Mouse (Mus musculus) hindbrain, embryonic 14.5 days (tissue): ENCODE data around the gene Acsl5. TPM values are rescaled to one million over a fixed set of nuclear protein-coding genes. Genes with fewer than 3 reads are reported as not detected.

Source experiments
- ATAC-seq: fragments of 200-750 bp; cut with Nextera tagmentation; 2 replicates; pipeline ENCODE4 v1.8.0; 2017; ENCODE audit warnings: moderate number of reproducible peaks, mild to moderate bottlenecking, moderate TSS enrichment, moderate library complexity; ENCODE audit not compliant: low FRiP score
- DNase-seq: peaks from one replicate; pipeline ENCODE4 v3.0.0-alpha.2; 2015; ENCODE audit warnings: low spot score
- H3K27ac ChIP-seq: fragments of 300-500 bp; sonication (generic); 2 replicates; pipeline ENCODE4 v1.5.1; 2014; ENCODE audit warnings: mild to moderate bottlenecking, moderate library complexity
- H3K27me3 ChIP-seq: fragments of 300-500 bp; sonication (generic); 2 replicates; pipeline ENCODE4 v1.6.1; 2014; ENCODE audit warnings: mild to moderate bottlenecking, low read length, mixed read lengths; ENCODE audit not compliant: control insufficient read depth, insufficient read depth
- H3K36me3 ChIP-seq: fragments of 300-500 bp; sonication (generic); replicated peaks from 2 replicates; pipeline ENCODE4 v1.6.1; 2014; ENCODE audit not compliant: control insufficient read depth, insufficient read depth
- H3K4me1 ChIP-seq: fragments of 300-500 bp; sonication (generic); replicated peaks from 2 replicates; pipeline ENCODE4 v1.6.1; 2014; ENCODE audit warnings: antibody characterized with exemption, low read length, mixed read lengths; ENCODE audit not compliant: control insufficient read depth, insufficient read depth
- H3K4me2 ChIP-seq: fragments of 300-500 bp; sonication (generic); replicated peaks from 2 replicates; pipeline ENCODE4 v1.6.1; 2014; ENCODE audit warnings: mild to moderate bottlenecking, moderate library complexity
- H3K4me3 ChIP-seq: fragments of 300-500 bp; sonication (generic); replicated peaks from 2 replicates; pipeline ENCODE4 v1.5.1; 2014; ENCODE audit warnings: mild to moderate bottlenecking, low read length
- H3K9ac ChIP-seq: fragments of 300-500 bp; sonication (generic); 2 replicates; pipeline ENCODE4 v1.6.1; 2014
- H3K9me3 ChIP-seq: fragments of 300-500 bp; sonication (generic); 2 replicates; pipeline ENCODE4 v1.6.1; 2016; ENCODE audit warnings: low read length; ENCODE audit not compliant: control insufficient read depth
- WGBS: fragments of 180-500 bp; shearing (Covaris S2); extraction: QIAGEN DNeasy Blood & Tissue Kit; methylation state at CpG from one replicate; pipeline ENCODE4 v1.1.7; 2014; 5-methylcytosine and 5-hydroxymethylcytosine counted together
- polyA plus RNA-seq: library from polyadenylated mRNA; unstranded; fragments of >200 nt; fragmentation: Nextera tagmentation; extraction: Ambion mirVana; gene quantifications from 2 replicates; pipeline ENCODE4 v1.2.1, GENCODE M21; 2014

Gene Acsl5
- polyA plus RNA-seq, 1 experiment from 2014 or later: 17.3 TPM

DNA sequence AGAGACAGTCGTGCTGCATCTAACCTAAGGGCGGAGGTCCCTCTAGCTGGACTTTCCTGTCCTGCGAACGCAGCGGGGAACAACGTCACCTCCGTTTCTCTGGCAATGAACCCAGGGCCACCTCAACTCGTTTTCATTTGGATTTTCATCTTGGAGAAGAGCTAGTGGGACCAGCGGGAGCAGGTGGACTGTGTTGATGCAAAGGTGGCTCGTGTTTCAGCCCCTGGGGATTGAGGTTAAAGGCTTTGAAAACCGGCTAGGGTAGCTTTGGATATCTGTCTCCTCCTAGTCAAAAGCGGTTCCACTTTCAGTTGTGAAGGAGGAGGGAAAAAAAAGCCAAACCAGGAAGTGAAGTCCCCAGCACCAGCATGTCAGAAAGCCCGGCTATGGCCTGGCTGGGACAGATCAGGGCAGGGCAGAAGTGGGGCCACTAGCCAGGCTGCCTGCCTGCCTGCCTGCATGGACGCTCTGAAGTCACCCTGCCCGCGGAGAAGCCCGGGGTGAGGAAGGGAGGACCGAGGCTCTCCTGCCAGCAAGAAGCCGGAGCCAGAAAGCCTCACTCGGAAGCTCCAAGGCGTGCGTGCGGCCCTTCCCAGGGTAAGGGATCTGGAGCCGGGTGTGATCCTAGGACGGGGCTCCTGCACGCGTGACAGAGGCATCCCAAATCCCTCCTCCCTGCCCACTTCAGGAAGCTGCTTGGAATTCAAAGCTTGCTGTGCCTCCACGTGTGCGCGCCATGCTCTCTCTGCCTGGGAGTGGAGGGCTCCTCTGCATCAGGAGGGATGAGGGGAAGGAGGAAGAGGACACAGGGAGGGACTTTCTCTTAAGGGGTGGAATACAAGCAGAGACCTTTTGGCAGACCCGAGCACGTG is 2.1 kb downstream of the Acsl5 start:
- WGBS: under 1% methylated on average over 32 of the region's 32 CpGs
- peak overlapping the region; percentile 87 for H3K4me2 ChIP-seq
- peaks cover 11% of the 10 kb centered on the region for H3K4me1 ChIP-seq
- no peaks in the 10 kb centered on the region for H3K36me3 ChIP-seq
- H3K27ac ChIP-seq: peak overlapping the region; percentile 44; the same call in 1 of the 2 replicates
- peak; percentile 62; the same call in 1 of the 2 replicates for ATAC-seq
- no peaks in the 10 kb centered on the region for H3K27me3 ChIP-seq
- H3K4me3 ChIP-seq: peak overlapping the region; percentile 48
- peak overlapping the region; percentile 70 for H3K9ac ChIP-seq
- DNase-seq: peak; percentile 45
- H3K9me3 ChIP-seq: no peaks in the 10 kb centered on the region

DNA sequence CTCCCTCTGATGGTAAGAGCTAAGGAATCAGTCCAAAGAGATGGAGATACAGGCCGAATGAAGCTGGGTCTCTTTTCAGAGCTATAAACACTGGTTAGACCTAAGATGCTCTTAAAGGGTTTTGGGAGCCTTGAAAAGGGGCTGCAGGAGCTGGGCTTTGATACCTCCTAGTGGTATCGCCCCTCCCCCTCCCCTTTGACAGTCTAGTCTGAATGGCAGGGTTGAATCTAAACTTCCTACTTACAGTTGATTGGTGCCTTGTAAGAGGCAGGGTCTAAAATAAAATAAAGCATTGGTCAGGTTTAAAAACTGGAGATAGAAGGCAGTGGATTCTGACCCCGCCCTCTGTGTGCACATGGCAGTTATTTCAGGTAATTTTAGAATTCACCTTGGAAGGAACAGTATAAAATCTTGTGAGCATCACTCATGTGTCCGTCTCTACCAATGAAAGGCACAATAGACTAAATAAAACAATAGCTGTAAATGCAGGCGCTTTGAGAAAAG is 2.8 kb downstream of the Acsl5 start:
- peak overlapping the region; percentile 70 for H3K9ac ChIP-seq
- WGBS: 11% methylated on average over 5 of the region's 5 CpGs
- peaks cover 11% of the 10 kb centered on the region for H3K4me1 ChIP-seq
- H3K36me3 ChIP-seq: no peaks in the 10 kb centered on the region
- H3K4me2 ChIP-seq: peak overlapping the region; percentile 87
- DNase-seq: peak; percentile 42
- peak overlapping the region; percentile 48 for H3K4me3 ChIP-seq
- H3K27me3 ChIP-seq: no peaks in the 10 kb centered on the region
- no peaks in the 10 kb centered on the region for H3K9me3 ChIP-seq
- ATAC-seq: peak; percentile 69; the same call in 1 of the 2 replicates
- peak overlapping the region; percentile 44; the same call in 1 of the 2 replicates for H3K27ac ChIP-seq

DNA sequence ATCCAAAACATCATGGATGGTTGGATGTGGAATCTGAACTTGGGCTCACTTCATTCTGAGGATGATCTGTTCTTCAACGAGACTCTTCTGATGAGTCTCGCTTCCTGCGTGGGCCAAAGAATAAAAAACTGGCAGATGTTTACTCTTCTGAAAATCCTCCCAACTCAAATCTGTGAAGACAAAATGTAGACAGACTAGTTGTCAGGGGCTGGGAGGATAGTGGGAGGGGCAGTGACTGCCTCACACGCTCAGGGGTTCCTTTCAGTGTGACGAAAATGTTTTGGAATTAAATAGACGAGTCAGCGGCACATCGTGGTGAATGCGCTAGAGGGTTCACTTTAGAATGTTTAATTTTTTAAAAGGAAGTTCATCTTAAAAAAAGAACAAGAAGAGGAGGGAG is 4.4 kb downstream of the Acsl5 start:
- peaks cover 11% of the 10 kb centered on the region for H3K4me1 ChIP-seq
- no peaks in the 10 kb centered on the region for H3K9me3 ChIP-seq
- DNase-seq (no peak), ATAC-seq (no peak)
- 79% methylated on average over 9 of the region's 9 CpGs for WGBS
- no peak overlapping the region for H3K4me3 ChIP-seq
- H3K36me3 ChIP-seq: no peaks in the 10 kb centered on the region
- no peaks in the 10 kb centered on the region for H3K27me3 ChIP-seq
- H3K27ac ChIP-seq: no peak overlapping the region
- H3K4me2 ChIP-seq: no peak overlapping the region
- H3K9ac ChIP-seq: no peak overlapping the region

DNA sequence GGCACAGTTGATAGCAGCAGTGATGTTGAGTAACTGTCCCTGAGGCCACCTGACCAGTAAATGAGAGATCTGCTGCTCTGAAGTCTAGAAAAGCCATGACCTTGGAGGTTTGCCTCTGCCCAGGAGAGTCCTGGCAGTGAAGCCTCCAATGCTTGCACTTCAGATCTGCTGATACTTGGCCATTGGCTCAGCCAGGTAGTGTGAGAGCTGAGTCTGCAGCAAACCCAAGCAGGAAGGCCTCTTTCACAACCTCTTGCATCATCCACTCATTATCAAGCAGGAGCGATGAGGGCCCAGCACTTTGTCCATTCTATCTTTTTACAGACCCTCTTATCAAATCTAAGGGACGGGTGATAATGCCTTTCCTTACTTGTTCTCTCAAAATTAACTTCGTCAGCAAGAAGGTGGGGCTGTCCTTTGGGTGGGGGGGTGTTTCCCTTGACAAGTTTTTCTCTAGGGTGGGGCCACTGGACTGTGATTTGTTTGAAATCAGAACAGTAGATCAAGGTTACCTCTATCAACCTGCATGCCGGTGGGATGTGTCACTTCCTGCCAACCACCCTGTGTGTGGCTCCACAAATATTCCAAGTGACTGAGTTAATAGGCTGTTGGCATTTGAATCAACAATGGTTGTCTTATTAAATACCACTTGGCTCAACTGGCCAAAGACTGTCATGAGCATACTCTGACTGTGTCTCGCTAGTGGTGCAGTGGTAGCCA is 6.1 kb downstream of the Acsl5 start:
- no peak overlapping the region for H3K27ac ChIP-seq
- no peak overlapping the region for H3K4me3 ChIP-seq
- DNase-seq (no peak), ATAC-seq (no peak)
- WGBS: 95% methylated on average over 5 of the region's 5 CpGs
- no peaks in the 10 kb centered on the region for H3K27me3 ChIP-seq
- H3K9me3 ChIP-seq: no peaks in the 10 kb centered on the region
- peaks cover 11% of the 10 kb centered on the region for H3K4me1 ChIP-seq
- H3K36me3 ChIP-seq: no peaks in the 10 kb centered on the region
- H3K4me2 ChIP-seq: no peak overlapping the region
- no peak overlapping the region for H3K9ac ChIP-seq

DNA sequence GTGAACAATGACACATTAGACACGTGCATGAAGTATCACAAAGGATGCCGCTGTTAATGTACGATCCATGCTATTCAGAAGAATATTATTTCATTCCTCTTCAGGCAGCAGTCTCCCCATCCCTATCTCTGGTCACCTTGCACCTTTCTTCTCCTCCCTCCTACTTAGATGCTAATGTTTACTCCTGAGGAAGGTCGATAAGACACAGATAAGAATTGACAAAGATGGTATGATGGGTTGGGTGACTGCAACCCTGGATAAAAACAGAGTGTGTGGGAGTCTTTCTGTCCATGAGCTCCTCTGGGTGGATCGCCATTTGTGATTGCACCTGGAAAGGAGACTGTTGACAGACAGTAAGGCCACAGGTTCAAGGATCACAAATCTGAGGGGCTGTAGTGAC is 6.8 kb downstream of the Acsl5 start:
- ATAC-seq (no peak), DNase-seq (no peak)
- H3K9me3 ChIP-seq: no peaks in the 10 kb centered on the region
- no peak overlapping the region for H3K27ac ChIP-seq
- no peaks in the 10 kb centered on the region for H3K27me3 ChIP-seq
- no peak overlapping the region for H3K9ac ChIP-seq
- 88% methylated on average over 5 of the region's 5 CpGs for WGBS
- H3K4me1 ChIP-seq: peaks cover 11% of the 10 kb centered on the region
- H3K4me2 ChIP-seq: no peak overlapping the region
- no peaks in the 10 kb centered on the region for H3K36me3 ChIP-seq
- H3K4me3 ChIP-seq: no peak overlapping the region

DNA sequence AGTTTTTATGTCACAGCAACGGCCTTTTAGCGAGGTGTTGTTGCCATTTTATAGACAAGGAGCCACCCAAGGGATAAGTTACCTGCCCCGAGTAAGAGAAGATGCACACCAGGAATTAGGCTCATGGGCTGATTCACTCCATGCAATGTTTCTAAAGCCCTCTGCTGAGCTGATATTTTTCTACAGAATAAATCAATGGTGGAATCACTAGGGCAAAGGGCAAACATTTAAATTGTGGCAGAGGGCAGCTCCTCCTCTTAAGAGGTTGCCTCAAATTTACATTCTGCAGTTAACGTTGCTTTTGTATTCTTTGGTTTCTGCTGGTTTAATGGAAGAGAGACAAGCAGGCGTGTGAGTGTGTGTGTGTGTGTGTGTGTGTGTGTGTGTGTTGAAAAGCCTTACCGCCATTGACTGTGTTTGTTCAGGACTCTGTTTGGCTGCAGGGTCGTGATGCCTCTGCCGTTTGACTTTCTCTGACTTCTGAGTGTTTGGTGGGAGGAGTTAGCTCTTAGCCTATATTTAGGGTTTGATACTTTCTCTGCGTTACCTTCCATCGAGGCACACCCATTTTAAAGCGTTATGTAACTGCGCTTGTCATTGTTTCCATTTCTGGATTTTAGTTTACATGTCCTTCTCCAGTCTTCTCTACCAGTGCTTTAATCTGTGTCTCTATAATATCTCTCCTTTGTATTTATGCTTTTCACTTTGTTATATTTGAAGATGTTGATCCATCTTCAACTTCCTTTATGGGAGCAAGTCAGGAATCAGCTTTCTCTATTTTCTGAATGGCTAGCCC is 8.8 kb downstream of the Acsl5 start:
- DNase-seq (no peak), ATAC-seq (no peak)
- H3K27me3 ChIP-seq: no peaks in the 10 kb centered on the region
- H3K4me3 ChIP-seq: no peak overlapping the region
- H3K4me2 ChIP-seq: no peak overlapping the region
- WGBS: 75% methylated on average over 12 of the region's 12 CpGs
- no peaks in the 10 kb centered on the region for H3K36me3 ChIP-seq
- no peaks in the 10 kb centered on the region for H3K9me3 ChIP-seq
- no peaks in the 10 kb centered on the region for H3K4me1 ChIP-seq
- H3K27ac ChIP-seq: no peak overlapping the region
- no peak overlapping the region for H3K9ac ChIP-seq

DNA sequence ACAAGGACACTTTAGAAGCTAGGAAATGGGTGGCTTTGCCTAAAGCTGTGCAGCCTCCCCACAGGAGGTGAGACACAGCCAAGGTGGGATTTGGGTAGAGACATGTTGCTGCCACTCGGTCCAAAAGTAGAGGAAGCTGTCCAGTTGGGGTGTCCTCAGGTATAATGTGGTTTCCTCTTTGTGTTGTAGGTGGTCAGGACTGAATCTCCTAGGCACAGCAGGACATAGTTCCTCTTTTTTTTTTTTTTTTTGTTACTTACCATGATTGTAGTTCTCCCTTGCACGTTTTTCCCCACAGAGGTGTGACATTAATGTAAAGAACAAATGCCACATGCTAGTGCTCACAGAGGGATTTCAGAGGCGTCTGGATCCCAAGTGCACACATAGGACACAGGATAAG is 13.5 kb downstream of the Acsl5 start:
- Histone ChIP-seq H3K9ac (no peak overlapping the region), H3K36me3 (no peaks in the 10 kb centered on the region), H3K27me3 (no peaks in the 10 kb centered on the region), H3K9me3 (no peaks in the 10 kb centered on the region), H3K4me3 (no peak overlapping the region), H3K4me2 (no peak overlapping the region), H3K27ac (no peak overlapping the region), H3K4me1 (no peaks in the 10 kb centered on the region)
- DNase-seq (no peak), ATAC-seq (no peak)
- 91% methylated on average over 3 of the region's 3 CpGs for WGBS

DNA sequence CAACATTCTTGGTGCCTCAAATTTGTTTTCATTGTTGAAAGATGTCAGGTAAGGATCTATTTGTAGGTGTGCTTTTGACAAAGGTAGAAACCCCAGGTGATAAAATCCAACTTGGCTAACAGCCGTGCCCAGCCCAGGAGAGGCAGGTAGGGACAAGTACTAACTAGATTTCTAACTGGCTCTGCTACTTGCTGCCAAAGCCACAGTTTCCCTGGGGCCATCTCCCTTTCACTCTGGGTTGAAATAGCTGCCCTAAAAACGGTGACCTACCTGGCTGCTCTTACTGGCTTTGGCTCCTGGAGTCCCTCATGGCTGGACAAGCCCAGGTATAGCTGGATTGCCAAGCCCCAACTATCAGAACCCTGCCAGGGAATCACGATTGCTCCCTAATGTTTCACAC is 15.0 kb downstream of the Acsl5 start:
- no peak overlapping the region for H3K4me3 ChIP-seq
- no peak overlapping the region for H3K27ac ChIP-seq
- H3K4me2 ChIP-seq: no peak overlapping the region
- H3K27me3 ChIP-seq: no peaks in the 10 kb centered on the region
- no peaks in the 10 kb centered on the region for H3K9me3 ChIP-seq
- DNase-seq (no peak), ATAC-seq (no peak)
- H3K9ac ChIP-seq: no peak overlapping the region
- WGBS: 93% methylated on average over 3 of the region's 3 CpGs
- H3K36me3 ChIP-seq: no peaks in the 10 kb centered on the region
- no peaks in the 10 kb centered on the region for H3K4me1 ChIP-seq

DNA sequence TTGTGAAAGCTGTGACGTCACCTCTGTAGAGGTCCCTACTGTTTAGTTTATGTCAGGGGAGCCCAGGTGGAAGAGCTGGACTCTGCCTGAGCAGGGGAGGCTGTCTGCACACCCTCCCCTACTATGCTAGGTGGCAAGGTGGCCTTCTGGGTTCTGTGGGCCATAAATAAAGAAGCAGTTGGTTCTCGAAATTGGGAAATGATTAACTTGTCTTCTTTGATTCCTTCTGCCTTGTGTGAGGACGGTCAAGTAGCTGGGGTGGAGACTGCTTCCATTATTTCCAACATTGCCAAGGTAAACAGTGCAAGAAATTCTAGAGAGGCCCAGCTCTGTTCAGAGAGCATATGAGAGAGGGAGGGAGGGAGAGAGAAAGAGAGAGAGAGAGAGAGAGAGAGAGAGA is 16.4 kb downstream of the Acsl5 start:
- Histone ChIP-seq H3K4me3 (no peak overlapping the region), H3K27ac (no peak overlapping the region), H3K36me3 (no peaks in the 10 kb centered on the region), H3K9ac (no peak overlapping the region), H3K27me3 (no peaks in the 10 kb centered on the region), H3K4me2 (no peak overlapping the region), H3K4me1 (no peaks in the 10 kb centered on the region), H3K9me3 (no peaks in the 10 kb centered on the region)
- 68% methylated on average over 3 of the region's 3 CpGs for whole genome bisulfite sequencing
- DNase-seq (no peak), ATAC-seq (no peak)
